Mouse (Mus musculus): ENCODE data around the gene Aimp2. TPM values are rescaled to one million over a fixed set of nuclear protein-coding genes. Genes with fewer than 3 reads are reported as not detected.

Aimp2 gene
- total and polyA plus RNA-seq, 3 experiments = 134 to 142 TPM; not detected in 1

DNA sequence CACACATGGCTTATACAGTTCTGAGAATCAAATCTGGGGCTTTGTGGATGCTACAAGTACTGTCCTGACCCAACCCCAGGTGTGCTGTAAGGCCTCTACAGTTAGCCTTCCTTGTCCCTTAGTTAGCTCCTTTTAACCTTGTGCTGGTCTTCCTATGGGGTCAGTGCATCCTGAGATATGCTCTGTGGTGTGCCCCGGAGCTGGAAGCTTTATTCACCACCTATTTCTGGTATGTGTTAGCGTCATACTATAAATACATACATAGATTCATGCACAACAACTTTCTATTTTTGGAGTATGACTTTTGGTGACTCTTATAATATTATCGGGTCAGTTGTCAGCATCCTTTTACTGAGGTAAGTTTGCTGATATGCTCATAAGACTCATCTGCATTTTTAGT is 24.4 kb downstream of the Aimp2 start:
- Histone ChIP-seq H3K9me3 (replicated peaks; ENCODE audit: insufficient read depth, low read length) (no peaks in the 10 kb centered on the region), H3K79me2 (ENCODE audit: control insufficient read depth, insufficient read depth, low read length, poor library complexity) (no peaks in the 10 kb centered on the region), H3K36me3 (ENCODE audit: control insufficient read depth in 1 of 2, insufficient read depth in 2 of 2, low read length in 2 of 2) (peaks cover 0 to 15% of the 10 kb centered on the region in 2 experiments; a peak in 2 of 4 replicates), H3K9ac (ENCODE audit: control insufficient read depth, low read depth, low read length, poor library complexity, severe bottlenecking) (no peak overlapping the region), H3K27ac (ENCODE audit: control insufficient read depth, low read depth, low read length) (no peak overlapping the region), H3K4me3 (ENCODE audit: control insufficient read depth in 1 of 2, insufficient read depth in 1 of 2, low read depth in 2 of 2, low read length in 2 of 2) (no peak overlapping the region), H3K27me3 (ENCODE audit: control insufficient read depth in 1 of 2, insufficient read depth in 2 of 2, low read length in 2 of 2) (no peaks in the 10 kb centered on the region), H3K4me1 (ENCODE audit: control insufficient read depth in 1 of 2, insufficient read depth in 2 of 2, low read length in 2 of 2) (no peaks in the 10 kb centered on the region)
- no peak for DNase-seq (ENCODE audit: low read depth, low spot score)
- TF ChIP-seq ELF1 (IDR thresholded peaks at IDR 0.05; ENCODE audit: low read depth, low read length) (no peak), MAFK (IDR thresholded peaks at IDR 0.05; ENCODE audit: borderline replicate concordance, low read depth, low read length) (no peak), RCOR1 (IDR thresholded peaks at IDR 0.05; ENCODE audit: low read depth, low read length) (no peak), POLR2A (IDR thresholded peaks at IDR 0.05; ENCODE audit: control insufficient read depth in 1 of 2, insufficient read depth in 1 of 2, low read depth in 1 of 2, low read length in 2 of 2, poor library complexity in 1 of 2) (no peak)

GRCm38 (mm10) chr5:143874571-143874970 is 35.1 kb downstream of the Aimp2 start:
- no peak for TF ChIP-seq GABPA (IDR thresholded peaks at IDR 0.05; ENCODE audit: low read depth, low read length)
- TF ChIP-seq KAT2A (conservative IDR thresholded peaks at IDR 0.05; ENCODE audit: low read depth, low read length) = no peak
- no peak for TF ChIP-seq TBP (IDR thresholded peaks at IDR 0.05; ENCODE audit: low read depth, low read length)
- TF ChIP-seq JUND (IDR thresholded peaks at IDR 0.05; ENCODE audit: low read depth, low read length) = no peak
- no peak for TF ChIP-seq RAD21 (IDR thresholded peaks at IDR 0.05; ENCODE audit: low read depth, low read length)
- TF ChIP-seq MYB (IDR thresholded peaks at IDR 0.05; ENCODE audit: low read depth, low read length) = no peak
- TF ChIP-seq POLR2AphosphoS5 (IDR thresholded peaks at IDR 0.05; ENCODE audit: borderline replicate concordance, low read depth, low read length) = no peak
- no peak for TF ChIP-seq MXI1 (IDR thresholded peaks at IDR 0.05; ENCODE audit: low read depth, low read length)
- no peak for TF ChIP-seq CHD2 (IDR thresholded peaks at IDR 0.05; ENCODE audit: low read length)
- TF ChIP-seq CHD1 (IDR thresholded peaks at IDR 0.05; ENCODE audit: low read depth, low read length) = no peak
- TF ChIP-seq ZKSCAN1 (IDR thresholded peaks at IDR 0.05; ENCODE audit: low read depth, low read length) = no peak
- no peak for TF ChIP-seq UBTF (IDR thresholded peaks at IDR 0.05; ENCODE audit: borderline replicate concordance, insufficient read depth, low read depth, low read length)
- no peak for TF ChIP-seq ELF1 (IDR thresholded peaks at IDR 0.05; ENCODE audit: low read depth, low read length)
- no peak for TF ChIP-seq POLR2AphosphoS2 (IDR thresholded peaks at IDR 0.05; ENCODE audit: low read length)
- TF ChIP-seq E2F4 (IDR thresholded peaks at IDR 0.05; ENCODE audit: borderline replicate concordance, low read depth, low read length) = no peak
- no peak for TF ChIP-seq MAZ (IDR thresholded peaks at IDR 0.05; ENCODE audit: low read depth, low read length)
- TF ChIP-seq TCF12 (IDR thresholded peaks at IDR 0.05; ENCODE audit: low read depth, low read length) = no peak
- TF ChIP-seq RCOR1 (IDR thresholded peaks at IDR 0.05; ENCODE audit: low read depth, low read length) = no peak
- no peaks in the 10 kb centered on the region; the same call in 1 of the 2 replicates for H3K79me2 ChIP-seq (ENCODE audit: control insufficient read depth, insufficient read depth, low read length, poor library complexity)
- peaks cover 0 to 13% of the 10 kb centered on the region in 2 experiments; a peak in 2 of 4 replicates for H3K36me3 ChIP-seq (ENCODE audit: control insufficient read depth in 1 of 2, insufficient read depth in 2 of 2, low read length in 2 of 2)
- no peaks in the 10 kb centered on the region for H3K4me1 ChIP-seq (ENCODE audit: control insufficient read depth in 1 of 2, insufficient read depth in 2 of 2, low read length in 2 of 2)
- no peaks in the 10 kb centered on the region for H3K9me3 ChIP-seq (replicated peaks; ENCODE audit: insufficient read depth, low read length)
- no peaks in the 10 kb centered on the region for H3K27me3 ChIP-seq (ENCODE audit: control insufficient read depth in 1 of 2, insufficient read depth in 2 of 2, low read length in 2 of 2)
- no peak overlapping the region for H3K27ac ChIP-seq (ENCODE audit: control insufficient read depth, low read depth, low read length)
- no peak for DNase-seq (ENCODE audit: low read depth, low spot score)
- no peak overlapping the region for H3K4me3 ChIP-seq (ENCODE audit: control insufficient read depth in 1 of 2, insufficient read depth in 1 of 2, low read depth in 2 of 2, low read length in 2 of 2)
- no peak overlapping the region for H3K9ac ChIP-seq (ENCODE audit: control insufficient read depth, low read depth, low read length, poor library complexity, severe bottlenecking)
